Mouse (Mus musculus): Measurements from ENCODE around the gene P2ry10b. TPM values are rescaled to one million over a fixed set of nuclear protein-coding genes. Genes with fewer than 3 reads are reported as not detected.
A peak's percentile ranks its signal among the peaks of the same experiment; 100 is the strongest.

The P2ry10b gene
- total and polyA plus RNA-seq, 2 experiments: 0.67 to 1.2 TPM

GRCm38 (mm10) chrX:107150027-107150426 is 1.3 kb downstream of the P2ry10b start:
- peak overlapping the region; percentile 33 for H3K4me3 ChIP-seq (ENCODE audit: insufficient read depth, low read depth, low read length)
- H3K36me3 ChIP-seq (ENCODE audit: control insufficient read depth, insufficient read depth, low read length): no peaks in the 10 kb centered on the region
- H3K4me1 ChIP-seq (ENCODE audit: control insufficient read depth, insufficient read depth, low read length): no peaks in the 10 kb centered on the region
- no peaks in the 10 kb centered on the region for H3K79me2 ChIP-seq (ENCODE audit: control insufficient read depth, insufficient read depth, low read length)
- no peak for TF ChIP-seq POLR2A (IDR thresholded peaks at IDR 0.05; ENCODE audit: extremely low read depth, insufficient read depth, low read length)
- no peak for TF ChIP-seq CTCF (IDR thresholded peaks at IDR 0.05; ENCODE audit: low read depth, low read length)
- H3K27ac ChIP-seq (replicated peaks; ENCODE audit: insufficient read depth, low read depth, low read length): no peak overlapping the region
- no peaks in the 10 kb centered on the region for H3K27me3 ChIP-seq (ENCODE audit: control insufficient read depth, insufficient read depth, low read length)
- no peak overlapping the region for H3K9ac ChIP-seq (ENCODE audit: low read depth, low read length)
- no peak for DNase-seq (ENCODE audit: extremely low read depth, low read depth, low spot score)
- 62% methylated on average over 5 of the region's 5 CpGs for WGBS

- WGBS: 74% methylated on average over 4 of the region's 4 CpGs
- Histone ChIP-seq H3K27me3 (ENCODE audit: control insufficient read depth, insufficient read depth, low read length) (no peaks in the 10 kb centered on the region), H3K27ac (replicated peaks; ENCODE audit: insufficient read depth, low read depth, low read length) (peak overlapping the region; percentile 61), H3K4me3 (ENCODE audit: insufficient read depth, low read depth, low read length) (peak overlapping the region; percentile 7; the same call in 1 of the 2 replicates), H3K36me3 (ENCODE audit: control insufficient read depth, insufficient read depth, low read length) (no peaks in the 10 kb centered on the region), H3K79me2 (ENCODE audit: control insufficient read depth, insufficient read depth, low read length) (no peaks in the 10 kb centered on the region), H3K4me1 (ENCODE audit: control insufficient read depth, insufficient read depth, low read length) (no peaks in the 10 kb centered on the region), H3K9ac (ENCODE audit: low read depth, low read length) (no peak overlapping the region; the same call in 1 of the 2 replicates)
- no peak for DNase-seq (ENCODE audit: extremely low read depth, low read depth, low spot score)
- TF ChIP-seq CTCF (IDR thresholded peaks at IDR 0.05; ENCODE audit: low read depth, low read length) (no peak), POLR2A (IDR thresholded peaks at IDR 0.05; ENCODE audit: extremely low read depth, insufficient read depth, low read length) (no peak)
Observed at GRCm38 (mm10) chrX:107150752-107151515, 2.2 kb downstream of the P2ry10b start.

GRCm38 (mm10) chrX:107156021-107156420 is 7.3 kb downstream of the P2ry10b start:
- 85% methylated on average over 2 of the region's 2 CpGs for WGBS
- TF ChIP-seq CTCF (IDR thresholded peaks at IDR 0.05; ENCODE audit: low read depth, low read length): no peak
- TF ChIP-seq POLR2A (IDR thresholded peaks at IDR 0.05; ENCODE audit: extremely low read depth, insufficient read depth, low read length): no peak
- no peak overlapping the region for H3K27ac ChIP-seq (replicated peaks; ENCODE audit: insufficient read depth, low read depth, low read length)
- no peaks in the 10 kb centered on the region for H3K27me3 ChIP-seq (ENCODE audit: control insufficient read depth, insufficient read depth, low read length)
- H3K9ac ChIP-seq (ENCODE audit: low read depth, low read length): no peak overlapping the region
- no peaks in the 10 kb centered on the region for H3K36me3 ChIP-seq (ENCODE audit: control insufficient read depth, insufficient read depth, low read length)
- H3K4me1 ChIP-seq (ENCODE audit: control insufficient read depth, insufficient read depth, low read length): no peaks in the 10 kb centered on the region
- no peaks in the 10 kb centered on the region for H3K79me2 ChIP-seq (ENCODE audit: control insufficient read depth, insufficient read depth, low read length)
- DNase-seq (ENCODE audit: extremely low read depth, low read depth, low spot score): no peak
- no peak overlapping the region for H3K4me3 ChIP-seq (ENCODE audit: insufficient read depth, low read depth, low read length)

- H3K27ac ChIP-seq (replicated peaks; ENCODE audit: insufficient read depth, low read depth, low read length): no peak overlapping the region
- no peak overlapping the region for H3K4me3 ChIP-seq (ENCODE audit: insufficient read depth, low read depth, low read length)
- no peak for TF ChIP-seq POLR2A (IDR thresholded peaks at IDR 0.05; ENCODE audit: extremely low read depth, insufficient read depth, low read length)
- no peak for TF ChIP-seq CTCF (IDR thresholded peaks at IDR 0.05; ENCODE audit: low read depth, low read length)
- no peaks in the 10 kb centered on the region for H3K27me3 ChIP-seq (ENCODE audit: control insufficient read depth, insufficient read depth, low read length)
- H3K79me2 ChIP-seq (ENCODE audit: control insufficient read depth, insufficient read depth, low read length): no peaks in the 10 kb centered on the region
- no peaks in the 10 kb centered on the region; the same call in 1 of the 2 replicates for H3K4me1 ChIP-seq (ENCODE audit: control insufficient read depth, insufficient read depth, low read length)
- no peak overlapping the region for H3K9ac ChIP-seq (ENCODE audit: low read depth, low read length)
- no peaks in the 10 kb centered on the region for H3K36me3 ChIP-seq (ENCODE audit: control insufficient read depth, insufficient read depth, low read length)
- DNase-seq (ENCODE audit: extremely low read depth, low read depth, low spot score): no peak
Observed at GRCm38 (mm10) chrX:107160496-107160895, 11.8 kb downstream of the P2ry10b start.

GRCm38 (mm10) chrX:107168281-107168680 is 19.6 kb downstream of the P2ry10b start:
- no peak for TF ChIP-seq POLR2A (IDR thresholded peaks at IDR 0.05; ENCODE audit: extremely low read depth, insufficient read depth, low read length)
- TF ChIP-seq CTCF (IDR thresholded peaks at IDR 0.05; ENCODE audit: low read depth, low read length): no peak
- 4% methylated on average over 1 of the region's 1 CpGs for WGBS
- peak; percentile 24 for DNase-seq (ENCODE audit: extremely low read depth, low read depth, low spot score)

GRCm38 (mm10) chrX:107169128-107169527 is 20.4 kb downstream of the P2ry10b start:
- no peak for TF ChIP-seq POLR2A (IDR thresholded peaks at IDR 0.05; ENCODE audit: extremely low read depth, insufficient read depth, low read length)
- no peak for TF ChIP-seq CTCF (IDR thresholded peaks at IDR 0.05; ENCODE audit: low read depth, low read length)

More at GRCm38 (mm10) chrX:107168281-107168680, 19.6 kb downstream of the P2ry10b start:
- H3K27ac ChIP-seq (replicated peaks; ENCODE audit: insufficient read depth, low read depth, low read length): no peak overlapping the region
- H3K36me3 ChIP-seq (ENCODE audit: control insufficient read depth, insufficient read depth, low read length): no peaks in the 10 kb centered on the region
- H3K9ac ChIP-seq (ENCODE audit: low read depth, low read length): no peak overlapping the region
- no peak overlapping the region for H3K4me3 ChIP-seq (ENCODE audit: insufficient read depth, low read depth, low read length)
- H3K27me3 ChIP-seq (ENCODE audit: control insufficient read depth, insufficient read depth, low read length): no peaks in the 10 kb centered on the region
- H3K79me2 ChIP-seq (ENCODE audit: control insufficient read depth, insufficient read depth, low read length): no peaks in the 10 kb centered on the region
- H3K4me1 ChIP-seq (ENCODE audit: control insufficient read depth, insufficient read depth, low read length): peaks cover 7% of the 10 kb centered on the region; the same call in 1 of the 2 replicates

More at GRCm38 (mm10) chrX:107169128-107169527, 20.4 kb downstream of the P2ry10b start:
- DNase-seq (ENCODE audit: extremely low read depth, low read depth, low spot score): peak; percentile 82
- Histone ChIP-seq H3K79me2 (ENCODE audit: control insufficient read depth, insufficient read depth, low read length) (no peaks in the 10 kb centered on the region), H3K4me1 (ENCODE audit: control insufficient read depth, insufficient read depth, low read length) (peaks cover 7% of the 10 kb centered on the region; the same call in 1 of the 2 replicates), H3K27me3 (ENCODE audit: control insufficient read depth, insufficient read depth, low read length) (no peaks in the 10 kb centered on the region), H3K9ac (ENCODE audit: low read depth, low read length) (no peak overlapping the region), H3K36me3 (ENCODE audit: control insufficient read depth, insufficient read depth, low read length) (no peaks in the 10 kb centered on the region), H3K4me3 (ENCODE audit: insufficient read depth, low read depth, low read length) (no peak overlapping the region), H3K27ac (replicated peaks; ENCODE audit: insufficient read depth, low read depth, low read length) (no peak overlapping the region)
